Mouse (Mus musculus): ENCODE data around the gene Thbs1.

DNA sequence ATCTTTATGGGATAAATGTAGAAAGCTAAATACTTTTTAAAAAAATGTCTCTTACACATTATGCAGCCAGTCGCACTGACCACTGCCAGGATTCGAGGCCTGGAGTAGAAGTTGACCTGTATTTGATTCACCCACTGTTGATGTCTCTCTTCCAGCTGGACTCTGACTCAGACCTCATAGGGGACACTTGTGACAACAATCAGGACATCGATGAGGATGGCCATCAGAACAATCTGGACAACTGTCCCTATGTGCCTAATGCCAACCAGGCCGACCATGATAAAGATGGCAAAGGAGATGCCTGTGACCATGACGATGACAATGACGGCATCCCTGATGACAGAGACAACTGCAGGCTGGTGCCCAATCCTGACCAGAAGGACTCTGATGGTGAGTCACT, 10.6 kb downstream of the Thbs1 start:
- TF ChIP-seq CTCF (IDR thresholded peaks at IDR 0.05; ENCODE audit: borderline replicate concordance, control insufficient read depth, extremely low read depth, insufficient read depth, low read length, poor library complexity): no peak
- TF ChIP-seq POLR2A (IDR thresholded peaks at IDR 0.05; ENCODE audit: control insufficient read depth, extremely low read depth, insufficient read depth, low read length, poor library complexity): no peak
